Mouse (Mus musculus) layer of hippocampus, adult 9-11 months (tissue): ENCODE measurements at regions not wholly inside any gene's neighbourhood (a gene's known extent, or its start where the extent isn't known, plus 50 kb on each side); places are given as distances from the start of the nearest gene placed in this dataset.

Source experiments
- DNase-seq: peaks from one replicate; pipeline ENCODE4 v3.0.0; 2022

- DNase-seq, result peak; percentile 23
Observed at GRCm38 (mm10) chr2:63347562-63347961, 163.5 kb upstream of the Kcnh7 start.

DNA sequence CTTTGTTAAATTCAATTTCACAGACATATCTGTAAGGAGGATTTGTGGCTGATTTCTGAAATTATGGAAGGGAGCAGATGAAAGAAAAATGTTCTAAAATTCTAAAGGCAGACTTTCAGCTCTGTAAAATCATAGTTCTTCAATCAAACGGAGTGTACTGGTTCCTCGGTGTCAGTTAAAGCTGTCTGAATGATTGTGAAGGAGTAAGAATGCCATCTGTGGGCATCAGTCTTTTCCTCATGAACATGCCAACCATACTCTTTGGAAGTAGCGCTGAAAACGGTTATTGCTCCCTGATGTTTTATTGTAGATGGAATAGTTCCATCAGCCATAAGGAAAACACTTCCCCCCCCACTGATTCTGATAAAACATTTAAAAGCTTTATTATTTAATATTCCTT, 142.7 kb upstream of the Kcnh7 start:
- DNase-seq, result peak; percentile 4

DNA sequence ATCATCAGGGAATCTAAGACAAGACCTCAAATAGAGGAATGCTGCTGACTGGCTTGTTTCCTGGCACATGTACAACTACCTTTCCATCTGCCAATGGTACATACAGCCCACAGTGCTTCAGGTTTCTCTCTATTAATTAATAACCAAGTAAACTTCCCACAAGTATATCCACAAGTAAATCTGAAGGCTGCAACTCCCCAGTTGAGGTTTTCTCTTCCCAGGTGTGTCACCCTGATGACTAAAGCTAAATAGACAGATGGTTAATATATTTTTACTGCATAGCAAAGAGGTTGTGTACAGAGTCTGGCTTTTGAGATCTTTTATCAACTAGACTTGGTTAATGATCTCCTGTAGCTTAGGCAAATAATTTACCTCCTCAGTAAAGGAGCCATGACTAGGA, 96.8 kb upstream of the Kcnh7 start:
- no peak for DNase-seq

- no peak for DNase-seq
Observed at GRCm38 (mm10) chr2:63273799-63274203, 89.7 kb upstream of the Kcnh7 start.

GRCm38 (mm10) chr2:63246091-63246612, 62.1 kb upstream of the Kcnh7 start:
- no peak for DNase-seq

- no peak for DNase-seq
Observed at GRCm38 (mm10) chr2:63239326-63239725, 55.2 kb upstream of the Kcnh7 start.
